Mouse (Mus musculus) myocyte (in vitro differentiated cells): ENCODE data around the gene Fos. TPM values are rescaled to one million over a fixed set of nuclear protein-coding genes. Genes with fewer than 3 reads are reported as not detected.

ENCODE experiments used
- H3K27me3 ChIP-seq: one replicate; pipeline ENCODE4 v1.6.1; 2011; ENCODE audit not compliant: control insufficient read depth, insufficient read depth, insufficient read length
- H3K36me3 ChIP-seq: one replicate; pipeline ENCODE4 v1.6.1; 2011; ENCODE audit not compliant: control insufficient read depth, insufficient read depth
- H3K4me2 ChIP-seq: one replicate; pipeline ENCODE4 v1.6.1; 2011; ENCODE audit warnings: low read depth, control low read depth
- H3K4me3 ChIP-seq: one replicate; pipeline ENCODE4 v1.5.1; 2011; ENCODE audit warnings: mild to moderate bottlenecking, control low read depth, moderate library complexity
- H3K79me2 ChIP-seq: one replicate; pipeline ENCODE4 v1.6.1; 2011; ENCODE audit not compliant: control insufficient read depth, insufficient read depth
- H3ac ChIP-seq: one replicate; pipeline ENCODE4 v1.6.1; 2011; ENCODE audit not compliant: control insufficient read depth, insufficient read length
- CEBPB ChIP-seq: IDR thresholded peaks from 2 replicates; pipeline ENCODE4 v1.6.1; 2011; ENCODE audit warnings: mild to moderate bottlenecking, moderate library complexity; ENCODE audit not compliant: poor library complexity, insufficient read depth, severe bottlenecking
- E2F4 ChIP-seq: IDR thresholded peaks from one replicate; pipeline ENCODE4 v1.6.1; 2011; ENCODE audit warnings: mild to moderate bottlenecking, control low read depth, moderate library complexity; ENCODE audit not compliant: insufficient read depth
- MAX ChIP-seq: IDR thresholded peaks from one replicate; pipeline ENCODE4 v1.6.1; 2011; ENCODE audit warnings: low read depth, mild to moderate bottlenecking, control low read depth
- MYOD1 ChIP-seq, 3 experiments: IDR thresholded peaks; one replicate each; pipeline ENCODE4 v1.6.1; 2011; ENCODE audit warnings: control low read depth in 2 of 3, low read depth in 2 of 3, mild to moderate bottlenecking in 2 of 3, moderate library complexity in 1 of 3; ENCODE audit not compliant: insufficient read length in 2 of 3, control insufficient read depth in 1 of 3
- MYOG ChIP-seq, 3 experiments: IDR thresholded peaks; one replicate each; pipeline ENCODE4 v1.6.1; 2011; ENCODE audit warnings: control low read depth in 2 of 3, low read depth in 2 of 3, mild to moderate bottlenecking in 2 of 3; ENCODE audit not compliant: insufficient read length in 2 of 3, control insufficient read depth in 1 of 3, insufficient read depth in 1 of 3
- POLR2A ChIP-seq: IDR thresholded peaks from one replicate; pipeline ENCODE4 v1.6.1; 2011; ENCODE audit warnings: low read depth, mild to moderate bottlenecking, control low read depth, moderate library complexity; ENCODE audit not compliant: insufficient read length
- POLR2AphosphoS2 ChIP-seq: IDR thresholded peaks from one replicate; pipeline ENCODE4 v1.6.1; 2011; ENCODE audit warnings: low read depth, control low read depth; ENCODE audit not compliant: insufficient read length
- REST ChIP-seq: IDR thresholded peaks from one replicate; pipeline ENCODE4 v1.6.1; 2011; ENCODE audit warnings: mild to moderate bottlenecking, control low read depth, moderate library complexity; ENCODE audit not compliant: insufficient read depth, insufficient read length
- SRF ChIP-seq: IDR thresholded peaks from one replicate; pipeline ENCODE4 v1.6.1; 2011; ENCODE audit warnings: low read depth; ENCODE audit not compliant: control insufficient read depth, insufficient read length
- TCF12 ChIP-seq: IDR thresholded peaks from one replicate; pipeline ENCODE4 v1.6.1; 2011; ENCODE audit warnings: mild to moderate bottlenecking, control low read depth; ENCODE audit not compliant: poor library complexity, insufficient read depth, severe bottlenecking
- TCF3 ChIP-seq: IDR thresholded peaks from one replicate; pipeline ENCODE4 v1.6.1; 2011; ENCODE audit warnings: low read depth, control low read depth; ENCODE audit not compliant: insufficient read length
- USF1 ChIP-seq: IDR thresholded peaks from one replicate; pipeline ENCODE4 v1.6.1; 2011; ENCODE audit warnings: low read depth, mild to moderate bottlenecking, control low read depth, moderate library complexity
- polyA plus RNA-seq: library from polyadenylated mRNA; unstranded; fragments of >200 nt; fragmentation: generic; extraction: Trizol; gene quantifications from one replicate; pipeline ENCODE4 v1.2.1, GENCODE M21; 2012; ENCODE audit warnings: missing spikeins

The Fos gene
- polyA plus RNA-seq, 1 experiment, result 3.1 TPM

GRCm38 (mm10) chr12:85477804-85478203 is 4.1 kb downstream of the Fos start:
- no peak overlapping the region for H3ac ChIP-seq
- H3K36me3 ChIP-seq, result peaks cover 4% of the 10 kb centered on the region
- H3K4me2 ChIP-seq, result no peak overlapping the region
- no peaks in the 10 kb centered on the region for H3K79me2 ChIP-seq
- TF ChIP-seq TCF12, result no peak
- TF ChIP-seq USF1, result no peak
- TF ChIP-seq E2F4, result no peak
- TF ChIP-seq MAX, result no peak
- no peak for TF ChIP-seq SRF
- no peak for TF ChIP-seq MYOD1 (IDR thresholded peaks at IDR 0.05; ENCODE audit: control insufficient read depth in 1 of 3, insufficient read length in 2 of 3, low read depth in 2 of 3)
- TF ChIP-seq POLR2AphosphoS2, result no peak
- no peak for TF ChIP-seq CEBPB
- TF ChIP-seq REST, result no peak
- no peak for TF ChIP-seq TCF3
- no peak for TF ChIP-seq POLR2A
- no peak for TF ChIP-seq MYOG (IDR thresholded peaks at IDR 0.05; ENCODE audit: control insufficient read depth in 1 of 3, insufficient read depth in 1 of 3, insufficient read length in 2 of 3, low read depth in 2 of 3)
- H3K4me3 ChIP-seq, result no peak overlapping the region
- H3K27me3 ChIP-seq, result no peaks in the 10 kb centered on the region

- Histone ChIP-seq H3K4me3 (no peak overlapping the region), H3K27me3 (no peaks in the 10 kb centered on the region), H3K4me2 (no peak overlapping the region), H3ac (no peak overlapping the region), H3K36me3 (peaks cover 4% of the 10 kb centered on the region), H3K79me2 (no peaks in the 10 kb centered on the region)
- TF ChIP-seq MAX, result no peak
- TF ChIP-seq SRF, result no peak
- TF ChIP-seq TCF12, result no peak
- no peak for TF ChIP-seq MYOG (IDR thresholded peaks at IDR 0.05; ENCODE audit: control insufficient read depth in 1 of 3, insufficient read depth in 1 of 3, insufficient read length in 2 of 3, low read depth in 2 of 3)
- TF ChIP-seq CEBPB, result no peak
- no peak for TF ChIP-seq REST
- no peak for TF ChIP-seq E2F4
- no peak for TF ChIP-seq POLR2A
- no peak for TF ChIP-seq POLR2AphosphoS2
- no peak for TF ChIP-seq TCF3
- TF ChIP-seq USF1, result no peak
- no peak for TF ChIP-seq MYOD1 (IDR thresholded peaks at IDR 0.05; ENCODE audit: control insufficient read depth in 1 of 3, insufficient read length in 2 of 3, low read depth in 2 of 3)
Observed at GRCm38 (mm10) chr12:85478696-85479095, 5.0 kb downstream of the Fos start.

GRCm38 (mm10) chr12:85479190-85479589 is 5.5 kb downstream of the Fos start:
- Histone ChIP-seq H3K27me3 (no peaks in the 10 kb centered on the region), H3K4me2 (no peak overlapping the region), H3K4me3 (no peak overlapping the region), H3ac (no peak overlapping the region), H3K79me2 (no peaks in the 10 kb centered on the region), H3K36me3 (peaks cover 4% of the 10 kb centered on the region)
- no peak for TF ChIP-seq CEBPB
- no peak for TF ChIP-seq POLR2A
- no peak for TF ChIP-seq MYOG (IDR thresholded peaks at IDR 0.05; ENCODE audit: control insufficient read depth in 1 of 3, insufficient read depth in 1 of 3, insufficient read length in 2 of 3, low read depth in 2 of 3)
- no peak for TF ChIP-seq TCF12
- TF ChIP-seq USF1, result no peak
- no peak for TF ChIP-seq SRF
- TF ChIP-seq MYOD1 (IDR thresholded peaks at IDR 0.05; ENCODE audit: control insufficient read depth in 1 of 3, insufficient read length in 2 of 3, low read depth in 2 of 3), result no peak
- no peak for TF ChIP-seq REST
- TF ChIP-seq E2F4, result no peak
- TF ChIP-seq POLR2AphosphoS2, result no peak
- TF ChIP-seq MAX, result no peak
- no peak for TF ChIP-seq TCF3

GRCm38 (mm10) chr12:85483155-85483554 is 9.5 kb downstream of the Fos start:
- H3K4me3 ChIP-seq, result no peak overlapping the region
- H3K4me2 ChIP-seq, result no peak overlapping the region
- TF ChIP-seq TCF12, result no peak
- no peak for TF ChIP-seq MYOD1 (IDR thresholded peaks at IDR 0.05; ENCODE audit: control insufficient read depth in 1 of 3, insufficient read length in 2 of 3, low read depth in 2 of 3)
- no peak for TF ChIP-seq SRF
- no peak for TF ChIP-seq CEBPB
- no peak for TF ChIP-seq E2F4
- no peak for TF ChIP-seq POLR2AphosphoS2
- TF ChIP-seq USF1, result no peak
- no peak for TF ChIP-seq REST
- TF ChIP-seq MAX, result no peak
- no peak for TF ChIP-seq POLR2A
- no peak for TF ChIP-seq TCF3
- no peaks in the 10 kb centered on the region for H3K79me2 ChIP-seq
- no peaks in the 10 kb centered on the region for H3K36me3 ChIP-seq
- H3ac ChIP-seq, result no peak overlapping the region
- no peaks in the 10 kb centered on the region for H3K27me3 ChIP-seq

GRCm38 (mm10) chr12:85484655-85485054 is 11.0 kb downstream of the Fos start:
- Histone ChIP-seq H3K27me3 (no peaks in the 10 kb centered on the region), H3ac (no peak overlapping the region), H3K4me3 (no peak overlapping the region), H3K79me2 (no peaks in the 10 kb centered on the region), H3K36me3 (no peaks in the 10 kb centered on the region), H3K4me2 (no peak overlapping the region)
- TF ChIP-seq SRF (no peak), TCF12 (no peak), MAX (no peak), TCF3 (no peak), POLR2AphosphoS2 (no peak), MYOG (IDR thresholded peaks at IDR 0.05; ENCODE audit: control insufficient read depth in 1 of 3, insufficient read depth in 1 of 3, insufficient read length in 2 of 3, low read depth in 2 of 3) (no peak), REST (no peak), POLR2A (no peak), USF1 (no peak), CEBPB (no peak), E2F4 (no peak), MYOD1 (IDR thresholded peaks at IDR 0.05; ENCODE audit: control insufficient read depth in 1 of 3, insufficient read length in 2 of 3, low read depth in 2 of 3) (no peak)
